Mouse (Mus musculus) stomach, postnatal 0 days (tissue): ENCODE measurements around the gene Scn1b.

Source experiments
- CTCF ChIP-seq: IDR thresholded peaks from 2 replicates; pipeline ENCODE4 v1.5.1; 2016; ENCODE audit warnings: antibody characterized with exemption, low read depth, mild to moderate bottlenecking, moderate library complexity
- EP300 ChIP-seq: optimal IDR thresholded peaks from 2 replicates; pipeline ENCODE3; 2016; ENCODE audit warnings: antibody characterized with exemption

- TF ChIP-seq CTCF, result peak; percentile 45
- no peak for TF ChIP-seq EP300
These were observed 18.1 kb upstream of the Scn1b start for GRCm38 (mm10) chr7:31144886-31145285.
